Mouse (Mus musculus): Measurements from ENCODE around the gene Ralgapb.

DNA sequence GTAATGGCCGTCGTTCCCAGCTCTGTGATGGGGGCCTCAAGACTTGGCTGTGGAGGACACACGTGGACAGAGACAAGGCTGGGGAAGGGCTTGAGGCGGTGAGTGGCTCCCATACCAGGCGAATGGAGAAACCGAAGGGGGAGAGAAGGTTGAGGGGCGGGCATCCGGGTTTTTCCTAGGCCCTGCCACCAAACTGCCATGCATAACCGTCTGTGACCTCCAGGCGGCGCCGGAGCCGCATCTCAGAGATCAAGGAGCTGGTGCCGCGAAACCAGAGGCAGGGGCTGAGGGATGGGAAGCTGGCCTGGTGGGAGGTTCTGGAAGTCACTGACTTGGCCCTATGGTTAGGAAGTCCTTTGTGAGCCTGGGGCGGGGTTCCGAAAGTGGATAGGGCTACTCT is 137.1 kb downstream of the Ralgapb start:
- TF ChIP-seq CTCF (IDR thresholded peaks at IDR 0.05; ENCODE audit: control insufficient read depth, insufficient read depth, insufficient replicate concordance, low read depth, low read length) (peak; percentile 77), POLR2A (IDR thresholded peaks at IDR 0.05; ENCODE audit: control insufficient read depth, low read depth, low read length) (no peak)

Data from testis, adult 2 months (tissue).